ENCODE assay signal across 9 mouse cellular contexts in the genomic region with DNA sequence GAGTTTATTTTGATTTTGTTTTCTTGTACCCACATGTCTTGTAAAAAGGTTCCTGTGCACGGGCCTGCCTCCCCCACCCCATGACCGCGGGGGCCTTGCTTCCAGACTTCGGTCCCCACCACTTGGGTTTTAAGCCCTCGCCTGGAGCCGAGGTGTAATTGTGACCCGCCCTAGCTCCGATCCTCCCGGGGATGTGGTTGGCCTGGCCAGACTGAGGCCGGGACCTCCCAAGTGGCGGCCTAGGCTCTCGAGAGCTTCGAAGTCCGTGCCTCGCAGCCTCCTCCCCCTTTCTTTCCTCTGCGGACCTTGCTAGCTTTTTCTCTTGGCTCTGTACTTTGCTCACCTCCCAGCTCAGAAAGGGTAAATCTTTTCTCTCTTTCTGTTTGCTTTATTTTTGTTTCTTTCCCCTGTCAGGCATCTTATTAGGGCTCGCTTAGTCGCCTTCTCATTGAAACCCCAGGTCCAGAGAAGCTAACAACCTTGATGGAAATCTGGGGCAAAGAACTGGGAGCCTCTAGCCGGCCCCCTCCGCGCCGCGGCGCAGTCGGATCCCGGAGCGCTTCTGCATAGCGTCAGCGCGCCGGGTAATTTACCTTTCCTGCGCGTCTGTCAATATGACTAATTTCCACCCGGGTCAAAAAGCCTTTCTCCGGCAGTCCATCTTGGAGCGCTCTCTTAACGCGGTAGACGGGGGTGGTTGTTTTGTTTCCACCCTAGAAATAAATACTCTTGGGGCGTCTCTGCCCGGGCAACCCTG. TPM values are rescaled to one million over a fixed set of nuclear protein-coding genes. Genes with fewer than 3 reads are reported as not detected.
DNase-seq lines count a peak whose midpoint lies in the region; ATAC-seq and TF ChIP-seq lines count a peak whose summit lies in the region.
"Had no signal": no experiment of that assay in that cellular context is flagged by ENCODE, and none has a peak within 500 bp of the region (broad histone marks: within the 10 kb centered on the region; RNA-seq: fewer than 3 reads in every experiment).

No protein-coding gene starts in this region.

- no peaks in the 10 kb centered on the region for H3K36me3 ChIP-seq in forebrain, postnatal 0 days (ENCODE audit: insufficient read depth)
- no peaks in the 10 kb centered on the region for H3K36me3 ChIP-seq in limb, embryonic 12.5 days

- H3K27me3 ChIP-seq in forebrain, postnatal 0 days (ENCODE audit: insufficient read depth, low read length), result peaks cover 84% of the 10 kb centered on the region
- H3K27me3 ChIP-seq in limb, embryonic 12.5 days, result peaks cover 50% of the 10 kb centered on the region

- no peak for TF ChIP-seq CTCF in gastrocnemius, adult 2 months (IDR thresholded peaks at IDR 0.05)
- TF ChIP-seq CTCF in forebrain, postnatal 0 days (IDR thresholded peaks at IDR 0.05; ENCODE audit: low read depth), result no peak

- ATAC-seq in forebrain, postnatal 0 days, result 0 out of 2 replicates have a peak, but pooled peaks have one; percentile 24
- peak; percentile 67 for ATAC-seq in limb, embryonic 12.5 days (ENCODE audit: insufficient number of reproducible peaks, insufficient read depth, low FRiP score, low TSS enrichment, low read depth)
- ATAC-seq in CD4-positive, CD25-positive, alpha-beta regulatory T cell, adult 4 months, result no peak

- WGBS in forebrain, postnatal 0 days, result under 1% methylated on average over 41 of the region's 41 CpGs
- WGBS in limb, embryonic 12.5 days, result under 1% methylated on average over 41 of the region's 41 CpGs

- H3K4me1 ChIP-seq in forebrain, postnatal 0 days (ENCODE audit: insufficient read depth), result no peaks in the 10 kb centered on the region
- H3K4me1 ChIP-seq in limb, embryonic 12.5 days (replicated peaks), result peaks cover 48% of the 10 kb centered on the region

- intact Hi-C loops in gastrocnemius, adult 2 months (cut with DNase I), result no loop called here
- intact Hi-C loops in gastrocnemius, postnatal 36 days (cut with DNase I), result no loop called here

- no peak overlapping the region for H3K4me2 ChIP-seq in forebrain, postnatal 0 days (ENCODE audit: low read depth)
- H3K4me2 ChIP-seq in limb, embryonic 12.5 days, result peak overlapping the region; percentile 74

- no peak overlapping the region for H3K27ac ChIP-seq in gastrocnemius, adult 2 months
- no peak overlapping the region for H3K27ac ChIP-seq in forebrain, postnatal 0 days (ENCODE audit: low read depth, low read length)
- H3K27ac ChIP-seq in limb, embryonic 12.5 days, result peak overlapping the region; percentile 92

- H3K9me3 ChIP-seq in forebrain, postnatal 0 days (ENCODE audit: low read length), result no peaks in the 10 kb centered on the region
- no peaks in the 10 kb centered on the region for H3K9me3 ChIP-seq in limb, embryonic 12.5 days

- DNase-seq in gastrocnemius, adult 2 months, result no peak
- DNase-seq in gastrocnemius, postnatal 36 days, result no peak
- DNase-seq in ES-CJ7 (ENCODE audit: low read depth, low spot score), result peak; percentile 83
- DNase-seq in forebrain, postnatal 0 days, result no peak
- no peak for DNase-seq in layer of hippocampus, adult 9-11 months
- no peak for DNase-seq in T-cell, adult 2 months (ENCODE audit: low spot score)

- H3K4me3 ChIP-seq in gastrocnemius, adult 2 months, result peak overlapping the region; percentile 50
- H3K4me3 ChIP-seq in forebrain, postnatal 0 days (ENCODE audit: low read depth, low read length), result no peak overlapping the region
- H3K4me3 ChIP-seq in limb, embryonic 12.5 days (replicated peaks), result peak overlapping the region; percentile 44

- H3K9ac ChIP-seq in forebrain, postnatal 0 days, result no peak overlapping the region
- H3K9ac ChIP-seq in limb, embryonic 12.5 days (replicated peaks), result peak overlapping the region; percentile 73

RNA-seq across cellular contexts. Expression of gene Hand2, which starts 13.2 kb away (rescaled TPM):
- under 1 TPM in 1 of 2 experiments, not detected in 1; 0.08 TPM for total RNA-seq in gastrocnemius, adult 2 months (2021)
- not detected for total RNA-seq in gastrocnemius, postnatal 36 days (2021)
- not detected in 2 replicates for total RNA-seq in forebrain, postnatal 0 days (2014; rRNA removed)
- not detected in 2 replicates for polyA plus RNA-seq in forebrain, postnatal 0 days (2015; fragmentation: Nextera tagmentation; extraction: Ambion mirVana)
- polyA plus RNA-seq in limb, embryonic 12.5 days (2016; fragmentation: Nextera tagmentation; extraction: Ambion mirVana), result 19.6 and 23.7 TPM in 2 replicates
- polyA plus RNA-seq in CD4-positive, CD25-positive, alpha-beta regulatory T cell, adult 4 months (2017; shearing (Covaris generic)), result not detected
- polyA plus RNA-seq: C2C12 had no signal
